Mouse (Mus musculus) lung, embryonic 16.5 days (tissue): Measurements from ENCODE around the gene Ina. TPM values are rescaled to one million over a fixed set of nuclear protein-coding genes. Genes with fewer than 3 reads are reported as not detected.
"Not testable (repeated sequence)": the region's sequence is repeated elsewhere in the genome, so short reads cannot be mapped to it uniquely, and the experiment has no call there.

Source experiments
- ATAC-seq: fragments of 200-750 bp; cut with Nextera tagmentation; 2 replicates; pipeline ENCODE4 v1.8.0; 2017; ENCODE audit warnings: low read depth, mild to moderate bottlenecking, moderate library complexity
- H3K27ac ChIP-seq: fragments of 300-500 bp; sonication (generic); 2 replicates; pipeline ENCODE4 v1.5.1; 2014; ENCODE audit warnings: mild to moderate bottlenecking, control low read depth, low read length
- H3K27me3 ChIP-seq: fragments of 300-500 bp; sonication (generic); 2 replicates; pipeline ENCODE4 v1.6.1; 2014; ENCODE audit warnings: low read depth, low read length, mixed read lengths; ENCODE audit not compliant: control insufficient read depth, insufficient read depth
- H3K36me3 ChIP-seq: fragments of 300-500 bp; sonication (generic); 2 replicates; pipeline ENCODE4 v1.6.1; 2014; ENCODE audit warnings: low read length; ENCODE audit not compliant: control insufficient read depth, insufficient read depth
- H3K4me1 ChIP-seq: fragments of 300-500 bp; sonication (generic); replicated peaks from 2 replicates; pipeline ENCODE4 v1.6.1; 2014; ENCODE audit warnings: low read length, mixed read lengths; ENCODE audit not compliant: control insufficient read depth, insufficient read depth
- H3K4me2 ChIP-seq: fragments of 300-500 bp; sonication (generic); 2 replicates; pipeline ENCODE4 v1.6.1; 2014; ENCODE audit warnings: low read depth, low read length, control low read depth
- H3K4me3 ChIP-seq: fragments of 300-500 bp; sonication (generic); 2 replicates; pipeline ENCODE4 v1.5.1; 2014; ENCODE audit warnings: mild to moderate bottlenecking, low read length, control low read depth
- H3K9ac ChIP-seq: fragments of 300-500 bp; sonication (generic); 2 replicates; pipeline ENCODE4 v1.6.1; 2014; ENCODE audit warnings: low read length, control low read depth
- H3K9me3 ChIP-seq: fragments of 300-500 bp; sonication (generic); 2 replicates; pipeline ENCODE4 v1.6.1; 2016; ENCODE audit warnings: low read length; ENCODE audit not compliant: control insufficient read depth
- WGBS: fragments of 180-500 bp; shearing (Covaris S2); extraction: QIAGEN DNeasy Blood & Tissue Kit; methylation state at CpG from one replicate; pipeline ENCODE4 v1.1.7; 2014; 5-methylcytosine and 5-hydroxymethylcytosine counted together
- polyA plus RNA-seq: library from polyadenylated mRNA; unstranded; fragments of >200 nt; fragmentation: Nextera tagmentation; extraction: Ambion mirVana; gene quantifications from 2 replicates; pipeline ENCODE4 v1.2.1, GENCODE M21; 2015

Ina gene
- polyA plus RNA-seq, 1 experiment from 2014 or later = 0.51 TPM

DNA sequence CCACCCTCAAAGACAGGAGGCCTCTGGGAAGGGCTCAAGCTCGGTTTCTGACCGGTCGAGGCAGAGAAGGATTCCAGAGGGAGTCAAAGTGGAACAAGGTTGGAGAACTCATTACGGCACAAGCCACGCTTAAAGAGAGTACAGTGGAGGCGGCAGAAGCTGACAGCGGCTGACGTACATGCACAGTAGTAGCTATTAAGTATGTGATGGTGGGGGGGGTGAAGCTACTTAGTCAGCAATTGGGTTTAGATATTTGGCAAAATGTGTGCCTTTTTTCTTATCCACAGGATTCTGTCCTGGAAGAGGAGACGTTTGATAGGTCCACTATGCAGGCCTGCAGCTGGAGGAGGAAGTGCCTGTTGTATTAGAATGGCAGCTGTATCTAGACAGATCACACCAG lies 42.8 kb upstream of the Ina start:
- no peak overlapping the region for H3K9ac ChIP-seq
- ATAC-seq = peak; percentile 57
- H3K4me1 ChIP-seq = peaks cover 27% of the 10 kb centered on the region
- no peaks in the 10 kb centered on the region for H3K36me3 ChIP-seq
- peak overlapping the region; percentile 86 for H3K27ac ChIP-seq
- no peak overlapping the region for H3K4me3 ChIP-seq
- H3K27me3 ChIP-seq = no peaks in the 10 kb centered on the region
- H3K9me3 ChIP-seq = no peaks in the 10 kb centered on the region
- 49% methylated on average over 9 of the region's 9 CpGs for WGBS
- H3K4me2 ChIP-seq = no peak overlapping the region

DNA sequence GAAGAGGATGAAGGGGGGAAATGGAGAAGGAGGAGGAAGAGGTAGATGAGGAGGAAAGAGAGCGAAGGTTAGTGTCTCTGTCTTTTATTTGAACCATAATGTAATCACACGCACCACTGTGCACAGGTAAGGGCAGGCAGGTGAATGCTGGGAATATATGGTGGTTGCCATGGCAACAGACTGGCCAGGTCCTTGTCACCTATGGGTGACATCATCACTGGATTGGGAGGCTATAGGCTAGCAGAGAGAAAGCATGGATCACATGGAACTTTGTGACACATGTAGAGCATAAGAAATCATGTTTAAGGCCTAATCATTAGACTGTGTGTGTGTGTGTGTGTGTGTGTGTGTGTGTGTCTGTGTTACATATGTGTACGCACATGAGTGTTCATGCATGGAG lies 42.3 kb upstream of the Ina start:
- ATAC-seq = no peak

DNA sequence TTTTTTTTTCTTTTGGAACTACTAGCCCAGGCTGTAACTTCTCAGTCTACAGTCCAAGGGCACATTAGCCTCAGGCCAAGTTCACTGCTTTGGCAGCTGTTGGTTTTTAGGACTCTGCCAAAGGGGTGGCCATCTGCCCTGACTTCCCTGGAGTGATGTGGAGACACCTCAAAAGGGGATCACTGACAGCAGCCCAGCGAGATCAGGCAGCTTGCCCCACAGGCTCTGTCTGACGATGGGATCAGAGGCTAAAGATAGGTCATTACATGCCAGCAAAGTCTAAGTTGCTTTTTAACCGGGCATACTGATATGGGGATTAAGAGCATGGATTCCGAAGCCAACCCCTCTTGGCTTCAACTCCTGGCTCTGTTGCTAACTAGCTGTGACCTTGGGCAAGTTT lies 38.9 kb upstream of the Ina start:
- Histone ChIP-seq H3K36me3 (no peaks in the 10 kb centered on the region), H3K4me3 (no peak overlapping the region), H3K9me3 (no peaks in the 10 kb centered on the region), H3K4me2 (no peak overlapping the region), H3K9ac (no peak overlapping the region), H3K27ac (no peak overlapping the region), H3K4me1 (peaks cover 12% of the 10 kb centered on the region), H3K27me3 (no peaks in the 10 kb centered on the region)
- peak; percentile 45 for ATAC-seq
- 53% methylated on average over 4 of the region's 4 CpGs for WGBS

More for the DNA sequence above, 42.3 kb upstream of the Ina start:
- no peak overlapping the region for H3K9ac ChIP-seq
- no peak overlapping the region for H3K4me2 ChIP-seq
- H3K4me1 ChIP-seq = peaks cover 27% of the 10 kb centered on the region
- H3K36me3 ChIP-seq = no peaks in the 10 kb centered on the region
- H3K9me3 ChIP-seq = no peaks in the 10 kb centered on the region
- H3K4me3 ChIP-seq = no peak overlapping the region
- no peak overlapping the region for H3K27ac ChIP-seq
- no peaks in the 10 kb centered on the region for H3K27me3 ChIP-seq
- 82% methylated on average over 3 of the region's 3 CpGs for WGBS

DNA sequence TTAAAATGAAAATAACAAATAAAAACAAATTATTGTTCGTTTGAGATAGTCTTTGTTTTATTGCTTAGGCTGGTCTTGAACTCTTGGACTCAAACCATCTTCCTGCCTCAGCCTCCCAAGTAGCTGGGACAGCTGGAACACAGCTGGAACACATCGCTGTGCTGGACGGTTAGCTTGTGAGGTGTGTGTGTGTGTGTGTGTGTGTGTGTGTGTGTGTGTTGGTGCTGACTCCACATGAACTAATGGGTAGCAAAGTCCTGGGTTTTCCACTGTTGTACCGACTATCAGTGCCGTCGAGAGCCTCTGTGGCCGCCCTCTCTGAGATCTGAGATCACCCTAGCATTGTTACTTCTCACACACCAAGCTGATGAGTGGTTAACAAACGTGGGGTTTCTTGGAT lies 38.5 kb upstream of the Ina start:
- H3K27me3 ChIP-seq = no peaks in the 10 kb centered on the region
- 77% methylated on average over 8 of the region's 8 CpGs for WGBS
- peaks cover 11% of the 10 kb centered on the region for H3K4me1 ChIP-seq
- H3K4me2 ChIP-seq = no peak overlapping the region
- H3K36me3 ChIP-seq = no peaks in the 10 kb centered on the region
- ATAC-seq = 0 out of 2 replicates have a peak, but pooled peaks have one; percentile 29
- H3K4me3 ChIP-seq = no peak overlapping the region
- no peak overlapping the region for H3K27ac ChIP-seq
- no peaks in the 10 kb centered on the region for H3K9me3 ChIP-seq
- no peak overlapping the region for H3K9ac ChIP-seq

DNA sequence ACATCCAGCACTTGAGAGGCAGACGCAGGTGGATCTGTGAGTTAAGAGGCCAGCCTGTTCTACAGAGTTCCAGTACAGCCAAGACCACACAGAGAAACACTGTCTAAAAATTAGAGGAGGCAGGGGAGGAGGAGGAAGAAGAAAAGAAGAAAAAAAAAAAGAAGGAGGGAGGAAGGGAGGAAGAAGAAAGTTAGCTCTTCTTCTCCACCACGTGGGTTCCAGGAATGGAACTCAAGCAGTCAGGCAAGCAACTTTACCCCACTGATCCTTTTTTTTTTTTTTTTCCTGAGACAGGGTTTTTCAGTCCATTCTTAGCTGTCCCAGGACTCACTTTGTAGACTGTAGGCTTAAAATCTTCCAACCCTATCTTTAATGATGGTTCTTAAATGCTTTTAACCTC lies 37.8 kb upstream of the Ina start:
- 38% methylated on average over 2 of the region's 2 CpGs for WGBS
- no peak overlapping the region for H3K9ac ChIP-seq
- ATAC-seq = no peak
- H3K36me3 ChIP-seq = no peaks in the 10 kb centered on the region
- peaks cover 4% of the 10 kb centered on the region for H3K4me1 ChIP-seq
- H3K27me3 ChIP-seq = no peaks in the 10 kb centered on the region
- H3K4me2 ChIP-seq = no peak overlapping the region
- no peak overlapping the region for H3K27ac ChIP-seq
- H3K9me3 ChIP-seq = no peaks in the 10 kb centered on the region
- no peak overlapping the region for H3K4me3 ChIP-seq

DNA sequence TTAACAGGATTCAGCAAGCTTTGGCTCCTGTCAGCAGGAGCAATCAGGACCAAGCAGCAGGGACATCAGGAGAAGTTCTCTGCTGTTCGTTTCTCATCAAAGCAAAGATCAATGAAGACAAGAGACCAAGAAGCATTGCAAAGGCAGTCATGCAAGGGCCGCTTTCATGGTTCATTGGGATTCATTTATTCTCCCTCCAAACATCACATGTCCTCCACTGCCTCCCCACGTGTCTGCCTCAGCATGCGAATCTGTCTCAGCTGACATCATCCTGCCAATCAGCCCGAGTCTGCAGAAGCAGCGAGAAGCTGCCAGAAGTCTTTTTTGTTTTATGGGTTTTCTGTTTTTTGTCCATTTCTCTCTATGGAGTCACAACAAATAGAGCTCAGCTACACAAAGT lies 37.0 kb upstream of the Ina start:
- WGBS = 68% methylated on average over 6 of the region's 6 CpGs
- Histone ChIP-seq H3K4me1 (peaks cover 3% of the 10 kb centered on the region; the same call in 1 of the 2 replicates), H3K9ac (no peak overlapping the region), H3K27ac (no peak overlapping the region), H3K27me3 (no peaks in the 10 kb centered on the region), H3K36me3 (no peaks in the 10 kb centered on the region), H3K9me3 (no peaks in the 10 kb centered on the region), H3K4me2 (no peak overlapping the region), H3K4me3 (no peak overlapping the region)
- no peak for ATAC-seq

DNA sequence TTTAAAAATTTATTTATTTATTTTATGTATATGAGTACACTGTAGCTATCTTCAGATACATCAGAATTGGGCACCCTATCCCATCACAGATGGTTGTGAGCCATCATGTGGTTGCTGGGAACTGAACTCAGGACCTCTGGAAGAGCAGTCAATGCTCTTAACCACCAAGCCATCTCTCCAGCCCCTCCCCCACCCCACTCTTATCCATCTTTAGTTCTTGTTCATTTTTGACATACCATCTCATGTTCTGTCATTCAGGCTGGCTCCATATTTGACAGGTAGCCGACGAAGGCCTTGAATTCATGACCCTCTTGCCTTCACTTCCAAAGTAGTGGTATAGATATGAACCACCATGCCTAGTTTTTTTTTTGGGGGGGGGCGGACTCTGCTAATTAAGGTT lies 36.4 kb upstream of the Ina start:
- H3K4me2 ChIP-seq, H3K4me1 ChIP-seq, ATAC-seq, H3K27ac ChIP-seq, H3K36me3 ChIP-seq, H3K9me3 ChIP-seq, H3K9ac ChIP-seq, H3K27me3 ChIP-seq, H3K4me3 ChIP-seq: not testable (repeated sequence)
- 99% methylated on average over 3 of the region's 3 CpGs for WGBS

DNA sequence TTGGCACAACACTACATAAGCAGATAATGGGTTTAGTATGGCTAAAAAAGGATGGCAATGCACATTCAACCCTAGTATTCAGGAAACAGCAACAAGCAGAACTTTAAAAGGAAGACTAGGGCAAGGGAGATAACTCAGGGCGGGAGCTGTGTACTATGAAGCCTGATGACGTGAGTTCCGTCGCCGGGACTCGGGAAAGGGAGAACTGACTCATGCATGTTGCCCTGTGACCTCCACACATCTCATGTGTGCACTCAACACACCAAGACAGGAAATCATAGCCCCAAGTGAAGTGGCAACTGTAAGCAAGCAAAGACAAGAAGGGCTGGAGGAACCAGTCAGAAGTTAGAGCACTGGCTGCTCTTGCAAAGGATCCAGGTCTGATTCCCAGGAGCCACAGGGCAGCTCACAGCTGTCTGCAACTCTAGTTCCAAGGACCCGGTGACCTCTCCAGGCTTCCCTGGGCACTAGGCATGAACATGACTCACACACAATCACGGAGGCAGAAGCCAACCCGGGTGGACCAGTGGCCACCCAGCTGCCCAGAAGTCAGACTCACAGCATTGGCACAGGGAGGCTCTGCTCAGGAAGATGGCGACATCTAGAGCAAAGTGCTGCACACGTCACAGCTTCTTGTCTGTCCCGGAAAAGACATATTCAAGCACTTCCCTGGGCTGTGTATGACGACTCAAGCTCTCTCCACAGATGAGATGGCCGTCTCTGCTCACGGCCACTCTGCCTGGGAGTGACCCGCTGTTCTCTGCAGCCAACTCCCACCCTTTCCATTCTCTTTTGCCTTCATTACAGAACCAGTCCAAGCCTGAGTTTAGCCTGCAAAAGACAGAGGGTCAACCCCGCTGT lies 35.3 kb upstream of the Ina start:
- H3K4me1 ChIP-seq = peaks cover 6% of the 10 kb centered on the region
- no peak for ATAC-seq
- no peaks in the 10 kb centered on the region for H3K36me3 ChIP-seq
- H3K9ac ChIP-seq = no peak overlapping the region
- WGBS = 71% methylated on average over 17 of the region's 17 CpGs
- no peak overlapping the region for H3K27ac ChIP-seq
- H3K4me3 ChIP-seq = no peak overlapping the region
- no peaks in the 10 kb centered on the region for H3K27me3 ChIP-seq
- H3K9me3 ChIP-seq = no peaks in the 10 kb centered on the region
- H3K4me2 ChIP-seq = no peak overlapping the region

DNA sequence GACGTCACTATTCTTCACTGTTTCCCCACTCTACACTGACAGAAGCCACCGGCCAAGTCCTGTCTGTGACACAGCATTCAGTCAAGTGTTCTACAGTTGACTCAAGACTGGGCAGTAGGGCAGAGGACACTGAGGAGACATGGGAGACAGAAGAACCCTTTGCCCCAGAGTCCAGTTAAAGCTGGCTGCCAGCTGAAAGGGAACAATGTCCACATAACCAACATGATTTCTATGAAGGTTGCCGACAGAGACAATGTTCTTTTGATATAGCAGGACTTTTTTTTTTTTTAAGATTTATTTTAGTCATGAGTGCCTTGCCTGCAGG lies 34.8 kb upstream of the Ina start:
- Histone ChIP-seq H3K9ac (no peak overlapping the region), H3K27ac (no peak overlapping the region), H3K4me1 (peaks cover 9% of the 10 kb centered on the region), H3K27me3 (no peaks in the 10 kb centered on the region), H3K4me3 (no peak overlapping the region), H3K9me3 (no peaks in the 10 kb centered on the region), H3K36me3 (no peaks in the 10 kb centered on the region), H3K4me2 (no peak overlapping the region)
- ATAC-seq = no peak
- WGBS = 49% methylated on average over 3 of the region's 3 CpGs
